Mouse (Mus musculus): ENCODE data around the gene Tmem62. TPM values are rescaled to one million over a fixed set of nuclear protein-coding genes. Genes with fewer than 3 reads are reported as not detected.
"Not testable (repeated sequence)": the region's sequence is repeated elsewhere in the genome, so short reads cannot be mapped to it uniquely, and the experiment has no call there.

Tmem62 gene
- polyA plus RNA-seq, 1 experiment from 2014 or later = 4.2 TPM

- Histone ChIP-seq H3K27ac (ENCODE audit: low read length) (no peak overlapping the region), H3K9ac (replicated peaks; ENCODE audit: low read depth, low read length) (no peak overlapping the region), H3K4me1 (ENCODE audit: control insufficient read depth, insufficient read depth, low read length) (no peaks in the 10 kb centered on the region), H3K27me3 (ENCODE audit: control insufficient read depth, insufficient read depth, low read length) (no peaks in the 10 kb centered on the region), H3K4me3 (ENCODE audit: low read depth, low read length) (no peak overlapping the region), H3K4me2 (replicated peaks; ENCODE audit: low read depth, low read length) (no peak overlapping the region), H3K9me3 (ENCODE audit: control insufficient read depth, low read depth, low read length) (no peaks in the 10 kb centered on the region; the same call in 1 of the 2 replicates), H3K36me3 (ENCODE audit: control insufficient read depth, insufficient read depth, low read length) (peaks cover 17% of the 10 kb centered on the region)
- ATAC-seq (ENCODE audit: insufficient number of reproducible peaks, insufficient read depth, low FRiP score, low read depth) = no peak
- 92% methylated on average over 1 of the region's 1 CpGs for WGBS
Measured at GRCm38 (mm10) chr2:121017151-121017550, 40.3 kb downstream of the Tmem62 start.

DNA sequence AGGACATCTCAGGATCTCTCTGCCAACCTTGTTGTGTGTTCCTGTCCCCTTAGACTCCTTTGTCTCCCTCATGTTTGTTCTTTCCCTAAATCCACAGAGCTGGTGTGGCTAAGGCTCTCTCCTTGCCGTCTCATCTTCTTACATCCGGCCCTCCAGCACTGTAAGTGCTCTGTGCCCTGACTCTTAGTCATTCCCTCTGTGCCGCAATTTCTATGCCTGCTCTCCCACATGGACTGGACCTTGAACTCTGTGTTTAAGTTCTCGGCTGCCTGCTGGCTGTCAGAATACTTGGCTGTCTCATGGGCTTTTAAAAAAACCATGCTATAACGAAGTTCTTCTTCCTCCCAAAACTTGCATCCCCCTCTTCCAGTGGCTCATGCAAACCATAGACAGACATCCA, 46.1 kb downstream of the Tmem62 start:
- Histone ChIP-seq H3K9me3 (ENCODE audit: control insufficient read depth, low read depth, low read length) (no peaks in the 10 kb centered on the region), H3K36me3 (ENCODE audit: control insufficient read depth, insufficient read depth, low read length) (no peaks in the 10 kb centered on the region; the same call in 1 of the 2 replicates), H3K27me3 (ENCODE audit: control insufficient read depth, insufficient read depth, low read length) (no peaks in the 10 kb centered on the region), H3K4me2 (replicated peaks; ENCODE audit: low read depth, low read length) (no peak overlapping the region), H3K9ac (replicated peaks; ENCODE audit: low read depth, low read length) (no peak overlapping the region), H3K4me1 (ENCODE audit: control insufficient read depth, insufficient read depth, low read length) (no peaks in the 10 kb centered on the region), H3K27ac (ENCODE audit: low read length) (no peak overlapping the region), H3K4me3 (ENCODE audit: low read depth, low read length) (no peak overlapping the region)
- WGBS = 42% methylated on average over 5 of the region's 5 CpGs
- ATAC-seq (ENCODE audit: insufficient number of reproducible peaks, insufficient read depth, low FRiP score, low read depth) = no peak

DNA sequence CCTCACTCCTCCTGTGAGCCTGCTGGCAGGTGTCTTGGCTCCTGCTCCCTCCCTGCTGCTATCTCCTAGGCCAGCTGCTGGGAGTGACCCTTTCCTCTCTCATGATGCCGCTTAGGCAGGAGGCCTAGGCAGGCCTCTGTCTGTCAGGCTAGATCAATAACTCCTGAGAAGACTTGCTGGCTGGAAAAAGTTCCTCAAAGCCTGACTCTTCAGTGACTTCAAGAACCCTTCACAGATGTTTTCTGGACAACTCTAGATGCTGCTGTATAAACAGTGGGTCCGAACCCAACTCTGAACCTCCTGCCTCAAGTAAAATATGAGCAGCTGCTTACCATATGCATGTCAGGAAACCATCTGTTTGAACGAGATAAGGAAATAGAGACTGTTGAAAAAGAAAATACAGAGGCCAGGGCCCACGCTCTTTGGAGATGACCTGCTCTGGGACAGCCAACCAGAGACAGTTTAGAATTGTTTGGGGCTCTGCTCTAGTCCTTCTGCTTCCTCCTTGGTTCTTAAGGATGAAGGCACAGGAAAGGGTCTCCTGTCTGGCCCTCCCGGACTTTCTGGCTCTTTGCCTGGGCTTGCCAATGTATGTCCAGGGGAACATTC, 60.0 kb downstream of the Tmem62 start, which contains the start of gene Epb42:
Gene Epb42, minus strand, starts transcription at position 340 of the 609 bp plus-strand sequence.
- WGBS = 53% methylated on average over 5 of the region's 5 CpGs
- Histone ChIP-seq H3K9ac (replicated peaks; ENCODE audit: low read depth, low read length) (no peak within 1 kb of the TSS), H3K4me1 (ENCODE audit: control insufficient read depth, insufficient read depth, low read length) (no peaks in the 10 kb centered on the region), H3K4me3 (ENCODE audit: low read depth, low read length) (no peak within 1 kb of the TSS), H3K27me3 (ENCODE audit: control insufficient read depth, insufficient read depth, low read length) (no peaks in the 10 kb centered on the region), H3K9me3 (ENCODE audit: control insufficient read depth, low read depth, low read length) (no peaks in the 10 kb centered on the region), H3K36me3 (ENCODE audit: control insufficient read depth, insufficient read depth, low read length) (no peaks in the 10 kb centered on the region), H3K27ac (ENCODE audit: low read length) (no peak within 1 kb of the TSS), H3K4me2 (replicated peaks; ENCODE audit: low read depth, low read length) (no peak within 1 kb of the TSS)
- peak; percentile 82; the same call in 1 of the 2 replicates for ATAC-seq (ENCODE audit: insufficient number of reproducible peaks, insufficient read depth, low FRiP score, low read depth)

DNA sequence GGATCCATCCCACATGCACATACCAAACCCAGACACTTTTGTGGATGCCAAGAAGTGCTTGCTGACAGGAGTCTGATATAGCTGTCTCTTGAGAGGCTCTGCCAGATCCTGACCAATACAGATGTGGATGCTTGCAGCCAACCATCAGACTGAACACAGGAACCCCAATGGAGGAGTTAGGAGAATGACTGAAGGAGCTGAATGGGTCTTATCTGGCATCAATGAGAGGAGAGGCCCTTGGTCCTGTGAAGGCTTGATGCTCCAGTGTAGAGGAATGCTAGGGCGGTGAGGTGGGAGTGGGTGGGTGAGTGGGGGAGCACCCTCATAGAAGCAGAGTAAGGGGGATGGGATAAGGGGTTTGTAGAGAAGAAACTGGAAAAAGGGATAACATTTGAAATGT, 62.0 kb downstream of the Tmem62 start:
- H3K27ac ChIP-seq (ENCODE audit: low read length); H3K36me3 ChIP-seq (ENCODE audit: control insufficient read depth, insufficient read depth, low read length); H3K4me3 ChIP-seq (ENCODE audit: low read depth, low read length); H3K4me1 ChIP-seq (ENCODE audit: control insufficient read depth, insufficient read depth, low read length); H3K4me2 ChIP-seq (replicated peaks; ENCODE audit: low read depth, low read length); H3K9ac ChIP-seq (replicated peaks; ENCODE audit: low read depth, low read length); ATAC-seq (ENCODE audit: insufficient number of reproducible peaks, insufficient read depth, low FRiP score, low read depth); H3K9me3 ChIP-seq (ENCODE audit: control insufficient read depth, low read depth, low read length); H3K27me3 ChIP-seq (ENCODE audit: control insufficient read depth, insufficient read depth, low read length): not testable (repeated sequence)
- WGBS = 92% methylated on average over 1 of the region's 1 CpGs

DNA sequence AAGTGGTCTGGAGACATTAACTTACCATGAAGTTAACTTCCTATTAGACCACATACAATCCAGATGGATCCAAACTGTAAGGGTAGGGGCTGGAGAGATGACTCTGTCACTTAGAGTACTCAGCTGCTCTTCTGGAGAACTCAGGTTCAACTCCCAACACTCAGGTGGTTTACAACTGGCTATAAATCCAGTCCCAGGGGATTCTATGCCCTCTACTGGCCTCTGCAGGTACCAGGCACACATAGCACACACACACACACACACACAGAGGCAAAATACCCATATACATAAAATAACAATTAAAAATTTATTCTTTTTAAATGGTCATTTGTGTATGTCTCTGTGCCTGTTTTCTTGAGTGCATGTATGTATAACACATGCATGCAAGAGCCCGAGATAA, 62.6 kb downstream of the Tmem62 start:
- Histone ChIP-seq H3K9me3 (ENCODE audit: control insufficient read depth, low read depth, low read length) (no peaks in the 10 kb centered on the region), H3K27ac (ENCODE audit: low read length) (no peak overlapping the region), H3K4me3 (ENCODE audit: low read depth, low read length) (no peak overlapping the region), H3K36me3 (ENCODE audit: control insufficient read depth, insufficient read depth, low read length) (no peaks in the 10 kb centered on the region), H3K4me1 (ENCODE audit: control insufficient read depth, insufficient read depth, low read length) (no peaks in the 10 kb centered on the region), H3K4me2 (replicated peaks; ENCODE audit: low read depth, low read length) (no peak overlapping the region), H3K9ac (replicated peaks; ENCODE audit: low read depth, low read length) (no peak overlapping the region), H3K27me3 (ENCODE audit: control insufficient read depth, insufficient read depth, low read length) (no peaks in the 10 kb centered on the region)
- no peak for ATAC-seq (ENCODE audit: insufficient number of reproducible peaks, insufficient read depth, low FRiP score, low read depth)
- 88% methylated on average over 1 of the region's 1 CpGs for WGBS

DNA sequence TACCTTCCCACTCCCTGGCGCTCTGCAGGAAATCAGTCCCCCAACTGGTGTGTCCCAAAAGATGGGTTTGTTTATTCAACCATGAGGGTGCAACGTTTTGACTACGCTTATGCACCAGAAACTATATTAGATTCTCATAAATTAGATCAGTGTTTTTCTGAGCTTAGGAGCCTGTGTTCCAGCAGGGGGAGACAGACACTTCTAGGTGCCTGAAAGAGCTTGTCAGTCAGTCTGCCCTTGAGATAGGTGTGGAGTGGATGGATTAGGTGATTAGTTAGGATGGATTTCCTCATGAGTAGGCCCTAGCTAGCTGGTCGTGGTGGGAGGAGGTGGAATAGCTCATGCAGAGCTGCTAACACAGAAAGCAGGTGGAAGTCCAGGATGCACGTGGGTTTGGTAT, 64.3 kb downstream of the Tmem62 start:
- ATAC-seq (ENCODE audit: insufficient number of reproducible peaks, insufficient read depth, low FRiP score, low read depth) = no peak
- WGBS = 36% methylated on average over 5 of the region's 5 CpGs
- H3K4me3 ChIP-seq (ENCODE audit: low read depth, low read length) = no peak overlapping the region

DNA sequence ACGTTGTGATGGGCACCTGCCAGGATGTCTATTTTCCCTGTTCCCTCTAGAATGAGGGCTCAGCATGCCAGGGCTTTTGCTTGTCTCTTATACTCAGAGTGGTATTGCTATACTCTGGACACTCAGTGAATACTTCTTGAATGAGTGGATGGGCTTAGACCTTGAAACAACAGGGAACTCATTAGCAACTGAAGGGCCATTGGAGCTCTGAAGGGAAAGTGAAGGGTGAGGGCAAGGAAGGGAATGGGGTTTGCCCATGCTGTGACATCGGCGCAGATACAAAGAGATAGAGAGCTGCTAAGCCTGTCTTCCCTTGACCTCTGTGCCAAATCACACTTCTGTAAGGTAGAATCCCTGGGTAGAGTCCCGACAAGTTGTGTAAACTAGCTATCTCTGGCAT, 68.8 kb downstream of the Tmem62 start:
- 71% methylated on average over 4 of the region's 4 CpGs for WGBS
- Histone ChIP-seq H3K36me3 (ENCODE audit: control insufficient read depth, insufficient read depth, low read length) (no peaks in the 10 kb centered on the region), H3K9me3 (ENCODE audit: control insufficient read depth, low read depth, low read length) (no peaks in the 10 kb centered on the region), H3K27me3 (ENCODE audit: control insufficient read depth, insufficient read depth, low read length) (no peaks in the 10 kb centered on the region), H3K4me3 (ENCODE audit: low read depth, low read length) (no peak overlapping the region), H3K4me2 (replicated peaks; ENCODE audit: low read depth, low read length) (no peak overlapping the region), H3K27ac (ENCODE audit: low read length) (no peak overlapping the region), H3K9ac (replicated peaks; ENCODE audit: low read depth, low read length) (no peak overlapping the region), H3K4me1 (ENCODE audit: control insufficient read depth, insufficient read depth, low read length) (no peaks in the 10 kb centered on the region)
- ATAC-seq (ENCODE audit: insufficient number of reproducible peaks, insufficient read depth, low FRiP score, low read depth) = no peak

More for the DNA sequence above, 64.3 kb downstream of the Tmem62 start:
- Histone ChIP-seq H3K27ac (ENCODE audit: low read length) (no peak overlapping the region), H3K4me1 (ENCODE audit: control insufficient read depth, insufficient read depth, low read length) (no peaks in the 10 kb centered on the region), H3K27me3 (ENCODE audit: control insufficient read depth, insufficient read depth, low read length) (no peaks in the 10 kb centered on the region), H3K9ac (replicated peaks; ENCODE audit: low read depth, low read length) (no peak overlapping the region), H3K9me3 (ENCODE audit: control insufficient read depth, low read depth, low read length) (no peaks in the 10 kb centered on the region), H3K36me3 (ENCODE audit: control insufficient read depth, insufficient read depth, low read length) (no peaks in the 10 kb centered on the region), H3K4me2 (replicated peaks; ENCODE audit: low read depth, low read length) (no peak overlapping the region)

GRCm38 (mm10) chr2:121052176-121052575, 75.4 kb downstream of the Tmem62 start:
- Histone ChIP-seq H3K9ac (replicated peaks; ENCODE audit: low read depth, low read length) (no peak overlapping the region), H3K4me1 (ENCODE audit: control insufficient read depth, insufficient read depth, low read length) (no peaks in the 10 kb centered on the region), H3K27me3 (ENCODE audit: control insufficient read depth, insufficient read depth, low read length) (no peaks in the 10 kb centered on the region), H3K4me2 (replicated peaks; ENCODE audit: low read depth, low read length) (no peak overlapping the region), H3K4me3 (ENCODE audit: low read depth, low read length) (no peak overlapping the region), H3K9me3 (ENCODE audit: control insufficient read depth, low read depth, low read length) (no peaks in the 10 kb centered on the region), H3K27ac (ENCODE audit: low read length) (no peak overlapping the region), H3K36me3 (ENCODE audit: control insufficient read depth, insufficient read depth, low read length) (no peaks in the 10 kb centered on the region)
- 86% methylated on average over 5 of the region's 5 CpGs for WGBS
- no peak for ATAC-seq (ENCODE audit: insufficient number of reproducible peaks, insufficient read depth, low FRiP score, low read depth)

DNA sequence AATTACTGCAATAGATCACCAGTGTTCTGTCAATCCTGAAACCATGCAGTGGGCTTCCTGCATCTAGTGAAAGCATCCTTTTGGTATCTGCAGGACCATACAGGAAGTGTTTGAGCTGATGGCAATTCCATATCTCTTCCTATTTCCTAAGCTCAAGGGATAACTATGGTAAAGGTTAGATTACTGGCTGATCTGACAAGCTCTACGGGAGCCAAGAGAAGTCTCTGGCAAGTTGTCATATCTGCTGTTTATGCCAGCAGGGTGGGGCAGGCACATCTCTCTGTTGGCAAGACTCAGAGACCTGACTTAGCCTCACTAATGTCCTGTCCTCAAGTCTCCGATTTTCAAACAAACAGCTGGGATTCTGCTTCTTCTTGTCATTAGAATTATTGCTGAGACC, 77.2 kb downstream of the Tmem62 start:
- no peak overlapping the region for H3K9ac ChIP-seq (replicated peaks; ENCODE audit: low read depth, low read length)
- no peaks in the 10 kb centered on the region for H3K4me1 ChIP-seq (ENCODE audit: control insufficient read depth, insufficient read depth, low read length)
- no peaks in the 10 kb centered on the region for H3K9me3 ChIP-seq (ENCODE audit: control insufficient read depth, low read depth, low read length)
- no peaks in the 10 kb centered on the region for H3K27me3 ChIP-seq (ENCODE audit: control insufficient read depth, insufficient read depth, low read length)
- H3K4me3 ChIP-seq (ENCODE audit: low read depth, low read length) = no peak overlapping the region
- no peak overlapping the region for H3K4me2 ChIP-seq (replicated peaks; ENCODE audit: low read depth, low read length)
- no peak overlapping the region for H3K27ac ChIP-seq (ENCODE audit: low read length)
- H3K36me3 ChIP-seq (ENCODE audit: control insufficient read depth, insufficient read depth, low read length) = no peaks in the 10 kb centered on the region
- ATAC-seq (ENCODE audit: insufficient number of reproducible peaks, insufficient read depth, low FRiP score, low read depth) = no peak
- WGBS = 65% methylated on average over 2 of the region's 2 CpGs
